Mouse (Mus musculus) kidney, postnatal 10 days (tissue): ENCODE data around the gene 2510009E07Rik.
A peak's percentile ranks its signal among the peaks of the same experiment; 100 is the strongest.
"Not testable (repeated sequence)": the region's sequence is repeated elsewhere in the genome, so short reads cannot be mapped to it uniquely, and the experiment has no call there.

Source experiments
- DNase-seq: peaks from one replicate; pipeline ENCODE4 v3.0.0; 2021; ENCODE audit warnings: mixed read lengths

The 2510009E07Rik gene

DNA sequence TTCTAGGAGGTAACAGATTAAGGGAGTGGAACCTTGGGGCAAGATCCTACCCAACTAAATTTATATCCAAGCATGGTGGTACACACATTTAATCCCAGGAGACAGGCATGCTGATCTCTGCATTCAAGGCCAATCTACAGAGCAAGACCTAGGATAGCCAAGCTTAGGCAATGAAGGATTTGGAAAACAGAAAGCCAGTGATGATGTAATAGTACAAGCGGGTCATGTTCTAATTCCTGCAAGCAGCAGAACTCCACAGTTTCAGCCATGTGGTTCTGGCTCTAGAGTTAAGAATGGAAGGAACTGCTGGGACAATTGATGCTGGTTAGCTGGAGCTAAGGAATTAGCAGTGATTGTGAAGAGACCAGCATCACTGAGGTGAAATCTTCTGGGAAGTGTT is 20.8 kb downstream of the 2510009E07Rik start:
- DNase-seq = not testable (repeated sequence)

DNA sequence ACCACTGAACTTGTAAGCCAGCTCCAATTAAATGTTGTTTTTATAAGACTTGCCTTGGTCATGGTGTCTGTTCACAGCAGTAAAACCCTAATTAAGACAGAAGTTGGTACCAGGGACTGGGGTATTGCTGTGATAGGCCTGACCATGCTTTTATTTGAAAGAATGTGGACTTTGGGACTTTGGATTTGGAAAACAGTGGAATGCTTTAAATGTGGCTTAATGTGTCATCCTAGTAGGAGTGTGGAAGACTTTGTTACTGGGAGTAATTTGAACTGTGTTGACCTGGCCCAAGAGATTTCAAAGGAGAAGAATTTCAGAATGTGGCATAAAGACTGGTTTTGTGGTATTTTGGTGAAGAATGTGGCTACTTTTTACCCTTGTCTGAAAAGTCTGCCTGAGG is 21.4 kb downstream of the 2510009E07Rik start:
- not testable (repeated sequence) for DNase-seq

- no peak for DNase-seq
Observed at GRCm38 (mm10) chr16:21671878-21672277, 22.6 kb downstream of the 2510009E07Rik start.

GRCm38 (mm10) chr16:21665423-21665986 is 29.0 kb downstream of the 2510009E07Rik start:
- DNase-seq = no peak

- no peak for DNase-seq
Observed at GRCm38 (mm10) chr16:21664633-21665363, 29.7 kb downstream of the 2510009E07Rik start.

DNA sequence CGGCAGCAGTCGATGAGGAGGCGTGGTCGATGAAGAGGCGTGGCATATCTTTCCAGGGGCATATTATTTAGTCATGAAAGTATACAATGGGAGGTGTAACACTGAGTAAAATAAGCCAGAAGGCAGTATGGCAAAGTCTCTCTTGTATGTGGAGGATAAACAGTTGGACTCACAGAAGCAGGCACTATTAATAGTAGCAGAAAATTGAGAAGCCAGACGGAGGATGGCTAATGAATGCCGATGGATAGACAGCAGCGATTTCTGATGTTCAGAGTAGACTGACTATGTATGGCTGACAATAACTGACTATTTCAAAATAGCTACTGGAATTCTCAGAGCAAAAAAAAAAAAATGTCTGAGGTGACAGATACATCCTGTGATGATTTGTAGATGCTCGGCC is 38.5 kb downstream of the 2510009E07Rik start:
- no peak for DNase-seq

DNA sequence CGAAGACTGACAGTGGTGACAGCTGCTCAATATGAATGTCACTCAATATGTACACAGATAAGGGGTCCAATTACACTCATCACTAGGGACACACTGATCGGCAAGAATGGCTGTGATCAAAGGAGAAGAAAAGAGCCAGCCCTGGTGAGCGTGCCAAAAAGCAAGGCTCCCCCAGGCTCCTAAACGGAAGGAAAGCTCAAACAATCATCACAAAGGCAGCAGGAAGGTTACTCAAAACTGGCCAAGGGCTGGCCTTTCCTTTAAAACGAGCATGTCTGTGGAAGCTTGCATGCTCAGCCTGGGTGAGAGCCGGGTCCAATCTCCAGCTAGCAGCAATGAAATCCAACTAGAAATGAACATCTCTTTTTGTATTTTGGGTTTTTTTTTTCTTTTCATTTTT is 39.2 kb downstream of the 2510009E07Rik start:
- peak; percentile 50 for DNase-seq

GRCm38 (mm10) chr16:21654384-21654783 is 40.1 kb downstream of the 2510009E07Rik start:
- DNase-seq = no peak

GRCm38 (mm10) chr16:21653151-21653550 is 41.3 kb downstream of the 2510009E07Rik start:
- no peak for DNase-seq

DNA sequence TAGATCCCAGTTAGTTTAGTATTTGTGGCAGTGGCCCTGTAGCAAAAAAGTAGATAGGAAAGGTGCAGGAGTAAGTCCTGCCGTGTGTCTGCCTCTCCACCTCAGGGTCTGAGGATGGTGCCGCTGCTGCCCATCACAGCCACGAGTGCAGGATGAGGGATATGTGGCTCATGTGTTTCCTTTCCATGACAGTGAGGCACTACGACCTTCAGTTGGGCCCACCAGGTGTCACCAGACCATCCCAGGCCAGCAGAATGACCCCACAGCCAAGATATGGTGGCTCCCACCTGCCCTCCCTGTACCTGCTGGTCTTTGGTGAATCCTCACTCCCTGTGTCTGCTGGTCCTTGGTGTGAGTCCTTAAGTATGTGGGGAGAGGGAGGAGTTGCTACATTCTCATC is 43.3 kb downstream of the 2510009E07Rik start:
- no peak for DNase-seq

DNA sequence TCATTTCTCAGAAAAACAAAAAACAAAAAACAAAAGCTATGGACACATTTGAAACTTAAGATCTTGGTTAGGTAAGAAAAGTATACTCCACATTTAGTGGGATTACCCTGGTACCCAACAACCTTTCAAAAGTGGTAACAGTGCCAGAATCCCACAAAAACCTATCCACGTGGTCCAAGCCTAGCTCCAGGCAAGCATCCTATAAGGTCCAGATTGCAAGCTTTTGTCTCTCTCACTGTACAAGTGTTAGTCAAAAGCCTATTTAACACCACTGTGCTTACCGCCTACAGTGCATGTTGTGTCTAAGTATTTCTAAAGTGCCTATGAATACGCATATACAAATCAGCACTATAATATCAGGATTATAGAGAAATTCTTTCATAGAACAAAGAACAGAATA is 44.2 kb downstream of the 2510009E07Rik start:
- DNase-seq = no peak

GRCm38 (mm10) chr16:21648800-21649199 is 45.7 kb downstream of the 2510009E07Rik start:
- no peak for DNase-seq

DNA sequence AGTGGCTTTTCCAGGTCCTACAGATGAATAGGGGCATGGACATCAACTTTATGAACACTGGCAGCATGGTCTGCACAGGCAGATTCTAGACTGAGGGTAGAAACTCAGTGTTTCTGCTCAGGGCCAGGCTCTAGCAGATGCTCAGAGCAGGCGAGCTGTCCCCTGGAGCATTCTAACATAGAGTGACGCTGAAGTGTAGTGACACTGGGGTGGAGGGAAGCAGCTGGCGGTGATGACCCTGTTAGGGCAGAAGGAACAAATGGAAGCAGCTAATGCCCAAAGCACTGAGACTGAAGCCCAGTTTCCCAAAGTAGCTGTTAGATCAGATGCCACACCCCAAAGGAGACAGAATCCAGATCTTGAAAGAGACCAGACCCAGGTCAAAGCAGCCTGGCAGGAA is 48.0 kb downstream of the 2510009E07Rik start:
- DNase-seq = no peak

DNA sequence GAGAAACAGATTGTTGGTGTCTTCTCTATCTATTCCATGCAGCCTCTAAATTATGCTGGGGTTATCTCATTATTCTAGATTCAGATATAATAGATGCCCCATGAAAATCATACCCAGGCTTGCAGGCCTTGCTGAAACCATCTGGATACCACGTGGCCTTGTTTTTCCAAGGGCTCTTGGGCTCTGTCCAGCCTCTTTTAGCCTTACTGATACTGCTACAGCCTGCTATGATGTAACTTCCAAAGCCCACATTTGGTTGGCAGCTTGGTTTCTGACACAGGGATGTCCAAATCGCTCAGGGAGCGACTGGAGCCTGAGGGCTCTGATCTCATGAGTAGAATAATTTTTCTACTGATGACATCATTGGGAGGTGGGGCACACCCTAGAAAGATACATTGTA is 48.5 kb downstream of the 2510009E07Rik start:
- DNase-seq = no peak

DNA sequence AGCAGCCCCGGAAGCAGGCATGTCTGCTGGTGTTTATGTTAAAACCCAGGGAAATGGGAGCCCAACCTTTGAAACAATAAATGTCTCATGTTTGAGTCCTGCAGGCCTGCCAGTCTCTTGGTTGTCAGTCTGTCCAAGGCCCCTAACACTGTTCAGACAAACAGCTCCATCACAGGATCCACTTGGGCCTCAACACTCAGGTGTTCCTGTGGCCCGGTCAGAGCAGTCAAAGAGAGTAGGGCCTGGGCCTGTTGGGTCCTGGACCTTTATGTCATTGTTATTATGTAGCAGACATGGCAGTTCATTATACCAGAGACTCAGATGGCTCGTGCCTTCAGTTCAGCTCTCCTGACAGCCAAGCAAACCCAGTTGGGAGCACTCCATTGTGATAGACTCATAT is 49.9 kb downstream of the 2510009E07Rik start:
- no peak for DNase-seq

GRCm38 (mm10) chr16:21644066-21644561 is 50.4 kb downstream of the 2510009E07Rik start:
- peak; percentile 87 for DNase-seq

- no peak for DNase-seq
Observed at GRCm38 (mm10) chr16:21643621-21644041, 50.8 kb downstream of the 2510009E07Rik start.

DNA sequence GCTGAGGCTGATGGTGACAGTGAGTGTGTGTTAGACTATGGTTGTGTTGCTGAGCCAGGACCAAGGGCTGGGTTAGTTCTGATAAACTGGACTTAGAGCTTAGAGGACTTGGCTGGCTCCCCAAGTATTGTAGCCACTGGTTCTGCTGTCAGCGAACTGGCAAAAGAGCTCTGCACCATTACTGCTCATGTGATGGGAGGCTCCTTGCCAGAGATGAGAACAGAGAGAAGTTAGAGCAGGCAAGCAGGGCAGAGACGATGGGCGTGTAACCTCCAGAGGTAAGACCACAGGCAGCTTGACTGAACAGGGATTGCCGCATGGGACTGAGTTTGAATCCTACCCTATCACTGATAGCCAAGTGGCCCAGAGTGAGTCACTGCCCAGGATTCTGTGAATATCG is 51.6 kb downstream of the 2510009E07Rik start:
- DNase-seq = no peak

DNA sequence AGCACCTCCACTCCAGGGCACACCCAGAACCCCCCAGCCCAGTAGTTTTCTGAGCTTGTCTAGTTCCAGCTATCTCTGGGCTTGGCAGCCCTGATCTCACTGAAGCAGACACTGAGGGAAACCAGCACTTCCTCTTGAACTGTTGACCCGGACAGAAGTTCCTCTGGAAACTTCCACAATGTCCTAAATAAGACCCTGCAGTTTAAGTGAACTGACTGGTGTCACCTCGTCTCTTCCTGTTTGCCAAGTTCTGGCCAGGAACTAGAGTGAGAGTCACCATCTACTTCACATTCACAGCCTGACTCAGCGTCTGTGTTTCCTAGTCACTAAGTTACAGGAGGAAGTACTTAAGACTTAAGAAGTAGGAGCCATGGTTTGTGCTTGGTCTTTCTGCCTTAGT is 52.5 kb downstream of the 2510009E07Rik start:
- peak; percentile 42 for DNase-seq

GRCm38 (mm10) chr16:21640766-21641499 is 53.5 kb downstream of the 2510009E07Rik start:
- DNase-seq = peak; percentile 52

- no peak for DNase-seq
Observed at GRCm38 (mm10) chr16:21637201-21637819, 57.2 kb downstream of the 2510009E07Rik start.

DNA sequence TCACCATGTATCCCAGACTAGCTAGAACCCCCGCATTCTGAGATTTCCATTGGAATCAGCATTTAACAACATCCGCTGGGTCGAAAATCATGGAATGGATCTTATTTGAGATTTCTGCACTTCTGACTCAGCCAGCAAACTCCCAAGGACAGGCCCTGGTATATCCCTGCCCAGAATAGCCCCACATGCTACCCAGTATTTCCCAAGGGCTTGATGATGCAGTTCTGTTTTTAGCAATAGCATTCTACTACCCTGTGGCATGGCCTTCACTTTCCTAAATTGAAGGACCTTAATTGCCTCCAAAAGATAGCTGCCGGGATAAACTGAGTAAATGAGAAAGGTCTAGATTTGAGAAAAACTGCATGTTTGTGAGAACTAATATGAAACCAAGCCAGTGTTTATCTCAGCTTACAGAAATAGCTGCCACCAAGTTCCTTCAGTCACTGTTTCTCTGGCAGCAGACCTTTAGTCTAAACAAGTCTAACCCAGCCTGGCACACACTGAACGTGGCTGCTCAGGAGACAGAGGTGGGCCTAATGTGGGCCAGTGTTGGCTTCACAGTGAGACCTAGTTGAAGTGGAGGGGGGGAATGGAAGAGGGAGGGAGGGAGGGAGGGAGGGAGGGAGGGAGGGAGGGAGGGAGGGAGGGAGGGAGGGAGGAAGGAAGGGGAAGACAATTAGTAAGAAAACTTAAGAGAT is 58.2 kb downstream of the 2510009E07Rik start:
- DNase-seq = no peak

GRCm38 (mm10) chr16:21634460-21634859 is 60.0 kb downstream of the 2510009E07Rik start:
- DNase-seq = no peak
